Mouse (Mus musculus): Measurements from ENCODE around the gene Fars2. TPM values are rescaled to one million over a fixed set of nuclear protein-coding genes. Genes with fewer than 3 reads are reported as not detected.
A peak's percentile ranks its signal among the peaks of the same experiment; 100 is the strongest.

Gene Fars2
- polyA plus RNA-seq, 1 experiment from 2014 or later: 31.4 TPM

- ATAC-seq (no peak), DNase-seq (ENCODE audit: low read depth, low spot score) (no peak)
- no peak for TF ChIP-seq CTCF (IDR thresholded peaks at IDR 0.05)
- H3K27me3 ChIP-seq: no peaks in the 10 kb centered on the region
- in situ Hi-C loops (cut with MboI; ENCODE audit: low pct_unique_long_range_greater_than_20kb): no loop called here
- ChIA-PET CTCF (no interaction called here), POLR2A (interaction anchor here (0.6 kb wide), 1 partner anchor 479 kb away, joined by 3 read pairs; no protein-coding TSS in a partner anchor)
Measured at GRCm38 (mm10) chr13:36505730-36506129, 388.5 kb downstream of the Fars2 start.

GRCm38 (mm10) chr13:36506315-36506714 lies 389.1 kb downstream of the Fars2 start:
- ATAC-seq (no peak), DNase-seq (ENCODE audit: low read depth, low spot score) (no peak)
- H3K27me3 ChIP-seq: no peaks in the 10 kb centered on the region
- in situ Hi-C loops (cut with MboI; ENCODE audit: low pct_unique_long_range_greater_than_20kb): no loop called here
- ChIA-PET POLR2A (no interaction called here), CTCF (no interaction called here)
- TF ChIP-seq CTCF (IDR thresholded peaks at IDR 0.05): no peak

- TF ChIP-seq CTCF (IDR thresholded peaks at IDR 0.05): no peak
- in situ Hi-C loops (cut with MboI; ENCODE audit: low pct_unique_long_range_greater_than_20kb): no loop called here
- ChIA-PET CTCF (no interaction called here), POLR2A (interaction anchor here (0.5 kb wide), 1 partner anchor 24 kb away, joined by 5 read pairs; no protein-coding TSS in a partner anchor)
- ATAC-seq: no peak
- H3K27me3 ChIP-seq: no peaks in the 10 kb centered on the region
- DNase-seq (ENCODE audit: low read depth, low spot score): no peak
Measured at GRCm38 (mm10) chr13:36510161-36510560, 392.9 kb downstream of the Fars2 start.

- no peak for TF ChIP-seq CTCF (IDR thresholded peaks at IDR 0.05)
- H3K27me3 ChIP-seq: no peaks in the 10 kb centered on the region
- in situ Hi-C loops (cut with MboI; ENCODE audit: low pct_unique_long_range_greater_than_20kb): no loop called here
- CTCF ChIA-PET: no interaction called here
- ATAC-seq (no peak), DNase-seq (ENCODE audit: low read depth, low spot score) (no peak)
- POLR2A ChIA-PET: no interaction called here
Measured at GRCm38 (mm10) chr13:36513126-36513525, 395.9 kb downstream of the Fars2 start.

- ATAC-seq (no peak), DNase-seq (ENCODE audit: low read depth, low spot score) (no peak)
- in situ Hi-C loops (cut with MboI; ENCODE audit: low pct_unique_long_range_greater_than_20kb): no loop called here
- ChIA-PET POLR2A (no interaction called here), CTCF (no interaction called here)
- no peak for TF ChIP-seq CTCF (IDR thresholded peaks at IDR 0.05)
- no peaks in the 10 kb centered on the region for H3K27me3 ChIP-seq
Measured at GRCm38 (mm10) chr13:36518144-36518571, 400.9 kb downstream of the Fars2 start.

- ChIA-PET CTCF (no interaction called here), POLR2A (no interaction called here)
- in situ Hi-C loops (cut with MboI; ENCODE audit: low pct_unique_long_range_greater_than_20kb): loop anchor here (5.0 kb wide), 1 partner anchor 245 kb away; no protein-coding TSS in a partner anchor
- ATAC-seq (no peak), DNase-seq (ENCODE audit: low read depth, low spot score) (no peak)
- no peaks in the 10 kb centered on the region for H3K27me3 ChIP-seq
- TF ChIP-seq CTCF (IDR thresholded peaks at IDR 0.05): no peak
Measured at GRCm38 (mm10) chr13:36527761-36528160, 410.5 kb downstream of the Fars2 start.

- ChIA-PET CTCF (no interaction called here), POLR2A (no interaction called here)
- no peaks in the 10 kb centered on the region for H3K27me3 ChIP-seq
- in situ Hi-C loops (cut with MboI; ENCODE audit: low pct_unique_long_range_greater_than_20kb): loop anchor here (5.0 kb wide), 1 partner anchor 246 kb away; no protein-coding TSS in a partner anchor
- no peak for ATAC-seq
- DNase-seq (ENCODE audit: low read depth, low spot score): no peak
- TF ChIP-seq CTCF (IDR thresholded peaks at IDR 0.05): no peak
Measured at GRCm38 (mm10) chr13:36528223-36528895, 411.1 kb downstream of the Fars2 start.

GRCm38 (mm10) chr13:36529467-36530039 lies 412.3 kb downstream of the Fars2 start:
- ChIA-PET POLR2A (interaction anchor here (1.3 kb wide), 1 partner anchor 32 kb away, joined by 3 read pairs; no protein-coding TSS in a partner anchor), CTCF (no interaction called here)
- TF ChIP-seq CTCF (IDR thresholded peaks at IDR 0.05): no peak
- no peaks in the 10 kb centered on the region for H3K27me3 ChIP-seq
- in situ Hi-C loops (cut with MboI; ENCODE audit: low pct_unique_long_range_greater_than_20kb): loop anchor here (5.0 kb wide), 1 partner anchor 247 kb away; no protein-coding TSS in a partner anchor
- no peak for DNase-seq (ENCODE audit: low read depth, low spot score)
- ATAC-seq: peak; percentile 63

- H3K27me3 ChIP-seq: no peaks in the 10 kb centered on the region
- DNase-seq (ENCODE audit: low read depth, low spot score) (no peak), ATAC-seq (no peak)
- CTCF ChIA-PET: interaction anchor here (1.0 kb wide), 1 partner anchor 18 kb away, joined by 3 read pairs; no protein-coding TSS in a partner anchor
- in situ Hi-C loops (cut with MboI; ENCODE audit: low pct_unique_long_range_greater_than_20kb): no loop called here
- POLR2A ChIA-PET: no interaction called here
- no peak for TF ChIP-seq CTCF (IDR thresholded peaks at IDR 0.05)
Measured at GRCm38 (mm10) chr13:36530852-36531251, 413.6 kb downstream of the Fars2 start.

GRCm38 (mm10) chr13:36531893-36532292 lies 414.7 kb downstream of the Fars2 start:
- ATAC-seq (peak; percentile 65), DNase-seq (ENCODE audit: low read depth, low spot score) (no peak)
- ChIA-PET POLR2A (no interaction called here), CTCF (no interaction called here)
- in situ Hi-C loops (cut with MboI; ENCODE audit: low pct_unique_long_range_greater_than_20kb): no loop called here
- no peaks in the 10 kb centered on the region for H3K27me3 ChIP-seq
- no peak for TF ChIP-seq CTCF (IDR thresholded peaks at IDR 0.05)

- in situ Hi-C loops (cut with MboI; ENCODE audit: low pct_unique_long_range_greater_than_20kb): no loop called here
- ATAC-seq (no peak), DNase-seq (ENCODE audit: low read depth, low spot score) (no peak)
- POLR2A ChIA-PET: no interaction called here
- H3K27me3 ChIP-seq: no peaks in the 10 kb centered on the region
- CTCF ChIA-PET: no interaction called here
- no peak for TF ChIP-seq CTCF (IDR thresholded peaks at IDR 0.05)
Measured at GRCm38 (mm10) chr13:36533071-36533470, 415.9 kb downstream of the Fars2 start.

Data from Patski (cell line).